Mouse (Mus musculus) A20 (cell line): ENCODE measurements around the gene Coro1b.

ENCODE experiments used
- DNase-seq: peaks from one replicate; pipeline ENCODE4 v3.0.0-alpha.2; 2011; ENCODE audit warnings: low read depth, low spot score

Coro1b gene

GRCm38 (mm10) chr19:4156073-4156579, 7.7 kb downstream of the Coro1b start:
- DNase-seq = no peak

- no peak for DNase-seq
Measured at GRCm38 (mm10) chr19:4156771-4157170, 8.4 kb downstream of the Coro1b start.

- no peak for DNase-seq
Measured at GRCm38 (mm10) chr19:4159049-4159448, 10.6 kb downstream of the Coro1b start.

GRCm38 (mm10) chr19:4162646-4163542, 14.5 kb downstream of the Coro1b start, which contains the start of gene Rps6kb2:
Rps6kb2 (minus strand) TSS chr19:4163354.
- peak; percentile 95 for DNase-seq

GRCm38 (mm10) chr19:4163543-4163887, 15.1 kb downstream of the Coro1b start:
- DNase-seq = no peak

GRCm38 (mm10) chr19:4164100-4164499, 15.7 kb downstream of the Coro1b start:
- DNase-seq = no peak

- peak; percentile 34 for DNase-seq
Measured at GRCm38 (mm10) chr19:4164721-4165120, 16.3 kb downstream of the Coro1b start.

- DNase-seq = no peak
Measured at GRCm38 (mm10) chr19:4166678-4167476, 18.5 kb downstream of the Coro1b start.

GRCm38 (mm10) chr19:4169378-4169784, 21.0 kb downstream of the Coro1b start:
- peak; percentile 99 for DNase-seq

GRCm38 (mm10) chr19:4169810-4170209, 21.4 kb downstream of the Coro1b start:
- DNase-seq = no peak

- no peak for DNase-seq
Measured at GRCm38 (mm10) chr19:4170723-4171392, 22.4 kb downstream of the Coro1b start.

- no peak for DNase-seq
Measured at GRCm38 (mm10) chr19:4171393-4172290, 23.2 kb downstream of the Coro1b start.

GRCm38 (mm10) chr19:4172925-4173324, 24.5 kb downstream of the Coro1b start:
- no peak for DNase-seq

GRCm38 (mm10) chr19:4175368-4175947, 27.0 kb downstream of the Coro1b start, which contains the start of gene Carns1:
Carns1 (minus strand) TSS chr19:4175479.
- no peak for DNase-seq

- DNase-seq = no peak
Measured at GRCm38 (mm10) chr19:4180411-4180810, 32.0 kb downstream of the Coro1b start.

GRCm38 (mm10) chr19:4181892-4182291, 33.5 kb downstream of the Coro1b start:
- no peak for DNase-seq

- no peak for DNase-seq
Measured at GRCm38 (mm10) chr19:4183689-4184088, 35.3 kb downstream of the Coro1b start.

GRCm38 (mm10) chr19:4184976-4185975, 36.9 kb downstream of the Coro1b start:
- no peak for DNase-seq

GRCm38 (mm10) chr19:4187303-4187702, 38.9 kb downstream of the Coro1b start:
- DNase-seq = no peak
